Mouse (Mus musculus): ENCODE measurements around the gene Zfp873. TPM values are rescaled to one million over a fixed set of nuclear protein-coding genes. Genes with fewer than 3 reads are reported as not detected.
A peak's percentile ranks its signal among the peaks of the same experiment; 100 is the strongest.
"Not testable (repeated sequence)": the region's sequence is repeated elsewhere in the genome, so short reads cannot be mapped to it uniquely, and the experiment has no call there.

Gene Zfp873
- polyA plus RNA-seq (2016; fragmentation: Nextera tagmentation; extraction: Ambion mirVana) = 3.4 and 3.9 TPM in 2 replicates

- peaks cover 10% of the 10 kb centered on the region; the same call in 1 of the 2 replicates for H3K4me1 ChIP-seq
- H3K9ac ChIP-seq = peak within 1 kb of the TSS; percentile 71
- no peaks in the 10 kb centered on the region for H3K27me3 ChIP-seq (replicated peaks)
- H3K9me3 ChIP-seq (replicated peaks) = peaks cover 11% of the 10 kb centered on the region
- peak within 1 kb of the TSS; percentile 83 for H3K27ac ChIP-seq
- H3K4me3 ChIP-seq = peak within 1 kb of the TSS; percentile 69
- peak within 1 kb of the TSS; percentile 75 for H3K4me2 ChIP-seq
- peak; percentile 99 for ATAC-seq
- H3K36me3 ChIP-seq = peaks cover 9% of the 10 kb centered on the region
- 8% methylated on average over 35 of the region's 35 CpGs for WGBS (ENCODE audit: insufficient replicate concordance)
Observed at GRCm38 (mm10) chr10:82047597-82048459, at the start of gene Zfp873. Gene Zfp873 (plus strand): TSS chr10:82048123.

- not testable (repeated sequence) for H3K9ac ChIP-seq
Observed at GRCm38 (mm10) chr10:82003209-82003608, 44.7 kb upstream of the Zfp873 start.

DNA sequence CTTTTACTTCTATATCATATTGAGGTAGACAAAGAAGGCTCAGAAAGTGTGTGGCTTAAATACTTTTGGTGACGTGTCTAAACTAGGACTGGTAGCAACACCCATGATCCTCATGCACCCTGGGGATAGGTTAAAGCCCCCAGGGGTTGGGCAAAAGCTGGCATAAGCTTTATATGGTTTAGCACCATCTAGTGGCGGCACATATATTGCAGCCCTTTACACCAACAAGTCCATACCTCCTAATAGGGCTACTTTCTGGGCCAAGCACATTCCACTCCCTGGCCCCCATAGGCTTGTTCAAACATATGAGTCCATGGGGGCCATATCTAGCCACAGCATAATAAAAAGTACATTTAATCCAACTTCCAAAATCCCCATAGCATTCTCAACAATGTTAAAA lies 43.1 kb upstream of the Zfp873 start:
- H3K4me2 ChIP-seq; H3K27ac ChIP-seq; H3K4me3 ChIP-seq; ATAC-seq; H3K27me3 ChIP-seq (replicated peaks); H3K9ac ChIP-seq; H3K4me1 ChIP-seq: not testable (repeated sequence)
- H3K36me3 ChIP-seq = peaks cover 26% of the 10 kb centered on the region
- WGBS (ENCODE audit: insufficient replicate concordance) = 34% methylated on average over 2 of the region's 2 CpGs
- peaks cover 22% of the 10 kb centered on the region; the same call in 1 of the 2 replicates for H3K9me3 ChIP-seq (replicated peaks)

More at GRCm38 (mm10) chr10:82003209-82003608, 44.7 kb upstream of the Zfp873 start:
- Histone ChIP-seq H3K9me3 (replicated peaks) (peaks cover 17% of the 10 kb centered on the region; the same call in 1 of the 2 replicates), H3K36me3 (peaks cover 27% of the 10 kb centered on the region)
- 79% methylated on average over 1 of the region's 1 CpGs for WGBS (ENCODE audit: insufficient replicate concordance)
- H3K4me2 ChIP-seq; H3K4me1 ChIP-seq; H3K27ac ChIP-seq; ATAC-seq; H3K4me3 ChIP-seq; H3K27me3 ChIP-seq (replicated peaks): not testable (repeated sequence)

GRCm38 (mm10) chr10:82042191-82042590 lies 5.7 kb upstream of the Zfp873 start:
- H3K27ac ChIP-seq = no peak overlapping the region
- ATAC-seq = no peak
- H3K4me3 ChIP-seq = no peak overlapping the region
- no peaks in the 10 kb centered on the region for H3K36me3 ChIP-seq
- H3K4me2 ChIP-seq = no peak overlapping the region
- WGBS (ENCODE audit: insufficient replicate concordance) = 58% methylated on average over 2 of the region's 2 CpGs
- no peak overlapping the region for H3K9ac ChIP-seq
- no peaks in the 10 kb centered on the region for H3K27me3 ChIP-seq (replicated peaks)
- H3K4me1 ChIP-seq = 0 out of 2 replicates have a peak, but pooled peaks cover under 1% of the 10 kb centered on the region
- H3K9me3 ChIP-seq (replicated peaks) = no peaks in the 10 kb centered on the region

- H3K4me2 ChIP-seq = no peak overlapping the region
- no peak overlapping the region for H3K9ac ChIP-seq
- ATAC-seq = no peak
- peaks cover 8% of the 10 kb centered on the region for H3K9me3 ChIP-seq (replicated peaks)
- 54% methylated on average over 3 of the region's 3 CpGs for whole genome bisulfite sequencing (ENCODE audit: insufficient replicate concordance)
- no peaks in the 10 kb centered on the region for H3K27me3 ChIP-seq (replicated peaks)
- H3K27ac ChIP-seq = no peak overlapping the region
- peaks cover 3% of the 10 kb centered on the region; the same call in 1 of the 2 replicates for H3K36me3 ChIP-seq
- H3K4me1 ChIP-seq = peaks cover 10% of the 10 kb centered on the region; the same call in 1 of the 2 replicates
- H3K4me3 ChIP-seq = no peak overlapping the region
Observed at GRCm38 (mm10) chr10:82046603-82047002, 1.3 kb upstream of the Zfp873 start.

GRCm38 (mm10) chr10:82048460-82048804 lies 509 bp downstream of the Zfp873 start:
- Histone ChIP-seq H3K4me3 (peak overlapping the region; percentile 69), H3K36me3 (peaks cover 13% of the 10 kb centered on the region), H3K4me2 (peak overlapping the region; percentile 75), H3K9me3 (replicated peaks) (peaks cover 14% of the 10 kb centered on the region), H3K9ac (peak overlapping the region; percentile 71), H3K4me1 (peaks cover 10% of the 10 kb centered on the region; the same call in 1 of the 2 replicates)
- not testable (repeated sequence) for ATAC-seq; H3K27ac ChIP-seq; H3K27me3 ChIP-seq (replicated peaks)
- 21% methylated on average over 10 of the region's 10 CpGs for WGBS (ENCODE audit: insufficient replicate concordance)

DNA sequence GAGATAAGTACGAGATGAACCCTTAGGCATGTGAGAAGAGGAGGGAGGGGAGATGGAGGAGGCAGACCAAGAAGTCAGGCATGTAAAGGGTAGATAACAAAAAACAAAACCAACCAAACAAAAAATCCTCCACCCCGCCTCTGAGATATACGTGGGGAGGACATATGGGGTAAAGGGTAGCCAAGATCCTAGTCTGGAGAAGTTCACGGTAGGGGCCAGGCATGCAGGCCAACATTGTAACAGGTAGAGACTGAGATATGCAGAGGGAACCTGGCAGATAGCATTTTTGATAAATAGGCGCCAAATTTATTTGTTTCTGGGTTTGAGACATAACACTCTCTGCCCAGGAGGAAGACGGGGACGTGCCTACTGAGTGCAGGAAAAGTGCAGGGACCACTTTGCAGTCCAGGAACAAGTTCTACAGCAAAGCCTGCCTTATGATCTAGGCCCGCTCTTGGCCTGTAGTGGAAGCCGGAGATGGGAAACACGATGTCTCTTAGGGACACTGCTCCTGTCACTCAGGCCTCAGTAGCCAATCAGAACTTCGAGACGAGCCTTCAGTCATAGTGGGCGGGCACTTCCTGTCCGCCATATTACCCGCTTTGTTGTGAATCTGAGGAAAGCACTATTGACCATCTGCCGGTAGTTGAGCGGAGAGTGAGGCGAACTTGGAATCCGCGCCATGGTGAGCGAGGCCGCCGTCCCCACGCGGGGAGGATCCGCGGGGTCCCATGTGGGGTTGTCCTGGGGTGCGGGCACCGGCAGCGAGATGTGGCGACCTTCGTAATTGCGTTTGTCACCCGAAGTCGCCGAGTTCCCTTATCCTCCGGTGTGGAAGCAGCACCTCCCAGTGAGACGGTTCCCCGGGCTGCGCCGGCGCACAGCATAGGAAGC lies 35.1 kb downstream of the Zfp873 start, which contains the start of gene BC024063:
TSS of gene BC024063 (plus strand) at position 626 of the 894 bp plus-strand sequence.
- WGBS (ENCODE audit: insufficient replicate concordance) = 15% methylated on average over 42 of the region's 42 CpGs
- H3K9me3 ChIP-seq (replicated peaks); H3K36me3 ChIP-seq; H3K27me3 ChIP-seq (replicated peaks); H3K4me1 ChIP-seq: not testable (repeated sequence)
- peak; percentile 94 for ATAC-seq
- H3K4me2 ChIP-seq = peak within 1 kb of the TSS; percentile 60
- peak within 1 kb of the TSS; percentile 56; the same call in 1 of the 2 replicates for H3K27ac ChIP-seq
- H3K9ac ChIP-seq = peak within 1 kb of the TSS; percentile 55; the same call in 1 of the 2 replicates
- H3K4me3 ChIP-seq = peak within 1 kb of the TSS; percentile 58

GRCm38 (mm10) chr10:82083622-82083971 lies 35.7 kb downstream of the Zfp873 start:
- H3K4me1 ChIP-seq; ATAC-seq; H3K27me3 ChIP-seq (replicated peaks); H3K36me3 ChIP-seq; H3K27ac ChIP-seq; H3K9me3 ChIP-seq (replicated peaks): not testable (repeated sequence)
- H3K9ac ChIP-seq = peak overlapping the region; percentile 55; the same call in 1 of the 2 replicates
- WGBS (ENCODE audit: insufficient replicate concordance) = 19% methylated on average over 14 of the region's 14 CpGs
- peak overlapping the region; percentile 60 for H3K4me2 ChIP-seq
- H3K4me3 ChIP-seq = peak overlapping the region; percentile 58

Other genes starting within 250 kb of the Zfp873 start
- 1.5 and 1.6 TPM in 2 replicates for gene Gm4767, start 235.9 kb upstream of the Zfp873 start, polyA plus RNA-seq (2016; fragmentation: Nextera tagmentation; extraction: Ambion mirVana)
- 2.5 and 2.8 TPM in 2 replicates for gene Gm32687, start 184.2 kb upstream of the Zfp873 start, polyA plus RNA-seq (2016; fragmentation: Nextera tagmentation; extraction: Ambion mirVana)
- gene Zfp781, start 117.6 kb upstream of the Zfp873 start, polyA plus RNA-seq (2016; fragmentation: Nextera tagmentation; extraction: Ambion mirVana) = 0.45 and 0.90 TPM in 2 replicates
- gene BC024063, start 35.2 kb downstream of the Zfp873 start, polyA plus RNA-seq (2016; fragmentation: Nextera tagmentation; extraction: Ambion mirVana) = 0.72 and 0.87 TPM in 2 replicates
- 1.4 and 1.8 TPM in 2 replicates for gene AU041133, start 79.9 kb downstream of the Zfp873 start, polyA plus RNA-seq (2016; fragmentation: Nextera tagmentation; extraction: Ambion mirVana)
- 3.0 and 3.2 TPM in 2 replicates for gene Zfp938, start 193.2 kb downstream of the Zfp873 start, polyA plus RNA-seq (2016; fragmentation: Nextera tagmentation; extraction: Ambion mirVana)